Mouse (Mus musculus): ENCODE measurements around the gene Gm11627. TPM values are rescaled to one million over a fixed set of nuclear protein-coding genes. Genes with fewer than 3 reads are reported as not detected.
"Not testable (repeated sequence)": the region's sequence is repeated elsewhere in the genome, so short reads cannot be mapped to it uniquely, and the experiment has no call there.

Gene Gm11627
- total RNA-seq (2021) = 1 to 10 TPM; 1.4 to 1.5 TPM

- peak; percentile 26 to 33 for DNase-seq
- intact Hi-C loops (cut with DNase I) = loop anchor here (2.0 kb wide), 1 partner anchor 27 kb away; no protein-coding TSS in a partner anchor
Measured at GRCm38 (mm10) chr11:102579165-102580033, at the start of gene Gm11627. TSS of gene Gm11627 (minus strand) at chr11:102579461.

DNA sequence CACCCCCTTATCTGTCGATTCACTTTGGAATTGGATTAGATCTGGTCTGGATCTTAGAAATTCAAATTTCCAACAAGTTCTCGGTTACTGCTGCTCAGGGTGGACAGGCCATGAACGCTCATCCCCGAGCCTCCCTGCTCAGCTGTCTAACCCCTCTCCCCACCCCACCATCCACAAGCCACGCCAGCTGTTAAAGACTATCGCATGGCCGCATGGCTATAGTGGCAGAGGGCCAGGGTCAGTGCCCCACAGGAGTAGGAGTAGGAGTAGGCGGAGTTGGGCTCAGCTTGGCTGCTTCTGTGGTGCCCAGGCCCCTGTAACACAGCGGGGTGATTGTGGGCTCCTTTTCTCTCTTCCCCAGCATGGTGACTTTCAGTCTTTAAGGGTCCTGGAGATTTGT is 49.3 kb upstream of the Gm11627 start:
- intact Hi-C loops (cut with DNase I) = no loop called here
- DNase-seq = no peak

- DNase-seq = no peak
- intact Hi-C loops (cut with DNase I) = no loop called here
Measured at GRCm38 (mm10) chr11:102627171-102627931, 48.1 kb upstream of the Gm11627 start.

DNA sequence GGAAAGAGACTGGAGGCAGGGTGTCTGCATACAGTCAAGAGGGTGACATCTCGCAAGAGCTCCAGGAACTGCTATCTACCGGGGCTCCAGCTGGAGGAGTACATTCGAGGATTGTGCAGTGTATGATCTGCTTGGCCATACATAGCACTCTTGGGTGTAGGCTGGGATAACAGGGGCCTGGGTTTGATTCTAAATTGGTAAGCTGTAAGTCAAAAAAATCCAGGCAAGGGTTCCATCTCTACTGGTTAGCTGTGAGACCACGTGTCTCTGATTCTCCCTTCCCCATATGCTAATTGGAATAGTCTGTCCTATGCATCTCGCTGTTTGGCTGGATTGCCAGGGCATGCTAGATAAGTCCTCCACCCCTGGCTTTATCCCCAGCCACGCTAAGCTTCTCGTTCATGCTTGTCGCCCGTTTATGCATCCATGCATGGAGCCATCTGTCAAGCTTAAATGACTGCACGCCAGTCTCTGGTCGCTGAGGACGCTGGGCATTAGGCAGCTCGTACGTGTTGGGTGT is 45.7 kb upstream of the Gm11627 start:
- DNase-seq = no peak
- intact Hi-C loops (cut with DNase I) = no loop called here

GRCm38 (mm10) chr11:102623876-102624789 is 44.9 kb upstream of the Gm11627 start:
- peak in 1 of 2 experiments; percentile 13 for DNase-seq
- intact Hi-C loops (cut with DNase I) = no loop called here

DNA sequence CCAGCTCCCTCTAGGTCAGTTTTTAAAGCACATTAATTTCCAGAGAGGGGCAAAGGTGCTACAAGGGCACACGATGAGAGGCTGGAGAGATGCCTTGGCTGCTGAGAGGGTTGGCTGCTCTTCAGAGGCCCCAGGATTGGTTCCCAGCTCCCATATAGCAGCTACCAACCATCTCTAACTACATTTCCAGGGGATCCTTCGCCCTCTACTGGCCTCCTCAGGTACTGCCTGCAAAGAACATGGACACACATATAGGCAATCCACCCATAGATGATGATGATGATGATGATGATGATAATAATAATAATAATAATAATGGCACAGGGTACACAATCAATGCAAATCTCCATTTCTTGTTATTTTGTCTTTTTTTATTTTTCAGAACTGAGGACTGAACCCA is 40.2 kb upstream of the Gm11627 start:
- intact Hi-C loops (cut with DNase I) = no loop called here
- DNase-seq = no peak

GRCm38 (mm10) chr11:102611317-102611705 is 32.0 kb upstream of the Gm11627 start:
- no peak for DNase-seq
- intact Hi-C loops (cut with DNase I) = no loop called here

GRCm38 (mm10) chr11:102610675-102611316 is 31.5 kb upstream of the Gm11627 start:
- no peak for DNase-seq
- intact Hi-C loops (cut with DNase I) = no loop called here

GRCm38 (mm10) chr11:102610260-102610659 is 31.0 kb upstream of the Gm11627 start:
- intact Hi-C loops (cut with DNase I) = no loop called here
- no peak for DNase-seq

DNA sequence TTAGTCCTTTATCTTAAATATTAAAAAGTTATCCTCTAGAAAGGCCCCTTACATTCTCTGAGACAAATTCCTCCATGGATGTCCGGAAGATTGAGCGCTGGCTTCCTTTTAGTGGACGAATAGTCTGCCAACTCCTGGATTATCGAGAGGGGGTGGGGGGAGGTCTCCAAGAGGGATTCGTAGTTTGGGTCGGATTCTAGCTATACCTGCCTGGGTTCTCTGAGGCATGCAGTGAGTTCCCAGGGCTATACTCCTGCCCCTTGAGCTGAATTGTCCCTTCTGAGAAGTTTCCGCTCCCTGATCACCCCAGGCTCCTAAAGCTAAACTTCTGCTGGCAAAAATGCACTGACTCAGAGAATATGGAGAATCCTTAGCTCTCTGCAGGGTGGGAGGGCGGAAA is 30.2 kb upstream of the Gm11627 start:
- DNase-seq = no peak
- intact Hi-C loops (cut with DNase I) = no loop called here

GRCm38 (mm10) chr11:102608691-102609090 is 29.4 kb upstream of the Gm11627 start:
- intact Hi-C loops (cut with DNase I) = no loop called here
- DNase-seq = no peak

GRCm38 (mm10) chr11:102607686-102608548 is 28.7 kb upstream of the Gm11627 start:
- DNase-seq = no peak

DNA sequence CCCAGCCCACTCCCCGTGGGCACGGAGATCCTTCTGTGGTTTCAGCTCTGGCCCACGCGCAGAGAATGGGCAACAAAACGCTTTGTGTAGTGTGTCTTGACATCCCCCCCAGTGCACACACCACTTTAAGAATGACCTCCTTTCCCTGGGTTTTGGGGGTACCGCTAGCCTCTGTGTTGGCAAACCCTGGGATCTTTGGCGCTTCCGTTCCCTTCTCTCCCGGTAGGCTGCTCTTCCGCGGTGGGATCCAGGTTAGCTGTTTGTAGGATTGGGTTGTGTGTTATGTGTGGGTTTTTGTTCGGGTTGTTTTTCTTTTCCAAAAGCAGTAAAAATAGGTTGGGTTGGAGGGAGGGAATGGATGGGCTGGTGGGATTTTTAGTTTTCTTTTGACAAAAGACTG is 27.9 kb upstream of the Gm11627 start:
- not testable (repeated sequence) for DNase-seq
- intact Hi-C loops (cut with DNase I) = loop anchor here (2.0 kb wide), 1 partner anchor 28 kb away; the partner anchor contains the start of gene Gm11627

More at GRCm38 (mm10) chr11:102607686-102608548, 28.7 kb upstream of the Gm11627 start:
- intact Hi-C loops (cut with DNase I) = loop anchor here (2.0 kb wide), 1 partner anchor 29 kb away; the partner anchor contains the start of gene Gm11627

DNA sequence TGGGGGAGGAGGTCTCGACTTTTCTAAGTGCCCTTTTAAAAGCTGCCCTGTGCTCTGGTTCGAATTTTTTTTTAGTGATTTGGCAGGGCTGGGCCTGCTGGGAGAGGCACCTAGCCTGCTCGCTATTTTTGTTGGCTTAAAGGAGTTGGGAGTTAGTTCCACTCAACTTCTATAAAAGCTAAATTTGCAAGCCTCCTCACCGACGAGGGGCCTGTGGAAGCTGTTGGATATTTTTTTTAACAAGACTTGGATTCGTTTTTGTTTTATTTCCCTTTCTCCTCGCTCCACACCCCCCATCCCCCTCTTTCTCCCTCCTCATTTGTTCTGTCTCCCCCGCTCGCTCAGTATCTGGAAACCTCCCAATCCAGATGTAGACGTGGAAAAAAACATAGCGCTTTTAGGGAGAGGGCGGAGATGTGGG is 27.5 kb upstream of the Gm11627 start:
- peak in 1 of 2 experiments; percentile 13 for DNase-seq
- intact Hi-C loops (cut with DNase I) = loop anchor here (2.0 kb wide), 1 partner anchor 28 kb away; the partner anchor contains the start of gene Gm11627

GRCm38 (mm10) chr11:102605553-102606416 is 26.5 kb upstream of the Gm11627 start:
- intact Hi-C loops (cut with DNase I) = loop anchor here (2.0 kb wide), 1 partner anchor 27 kb away; the partner anchor contains the start of gene Gm11627
- DNase-seq = peak; percentile 20 to 28

- DNase-seq = peak; percentile 31 to 59
- intact Hi-C loops (cut with DNase I) = no loop called here
Measured at GRCm38 (mm10) chr11:102604777-102605552, 25.7 kb upstream of the Gm11627 start.
